Mouse (Mus musculus): ENCODE data around the gene Jph4. TPM values are rescaled to one million over a fixed set of nuclear protein-coding genes. Genes with fewer than 3 reads are reported as not detected.

Gene Jph4
- total RNA-seq (2014; fragmentation: Nextera tagmentation) (not detected in 2 replicates), total RNA-seq (2017) (0.06 and 0.11 TPM in 2 replicates), polyA plus RNA-seq (2012) (not detected in 2 replicates)

DNA sequence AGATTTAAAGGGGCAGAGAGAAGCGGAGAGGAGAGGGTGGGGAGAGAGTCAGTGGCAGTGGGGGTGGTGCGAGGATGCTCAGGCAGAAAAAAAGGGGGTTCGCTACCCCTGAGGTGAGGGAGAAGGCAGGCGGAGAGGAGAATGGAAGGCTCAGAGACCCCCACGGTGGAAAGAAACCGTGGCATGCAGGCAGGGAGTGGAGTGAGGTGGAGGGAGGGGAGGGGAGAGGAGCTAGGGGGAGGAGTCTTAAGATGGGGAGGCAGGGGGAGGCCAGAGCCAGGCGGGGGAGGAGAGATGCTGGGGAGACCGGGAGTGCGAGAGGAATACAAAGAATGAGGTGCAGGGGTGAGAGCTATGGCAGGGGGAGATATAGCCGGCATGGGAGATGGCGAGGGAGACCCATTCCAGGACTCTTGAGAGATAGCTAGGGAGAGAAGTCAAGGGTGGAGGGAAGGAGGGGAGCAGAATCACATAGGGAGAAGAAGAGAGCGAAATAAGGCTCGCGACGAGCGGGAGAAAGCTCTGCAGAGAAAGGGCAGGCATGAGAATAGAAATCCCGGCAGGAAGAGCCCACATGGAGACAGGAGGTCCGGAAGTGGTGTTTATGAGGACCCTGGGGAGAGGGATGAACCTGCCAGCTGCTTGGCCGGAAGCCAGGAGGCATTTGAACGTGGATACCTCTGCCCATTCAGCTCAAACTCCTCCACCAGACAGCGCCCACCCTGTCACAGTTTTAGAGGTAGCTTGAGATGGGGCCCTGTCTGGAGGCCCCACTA is at the start of gene Jph4:
TSS of gene Jph4 (minus strand) at position 511 of the 776 bp plus-strand sequence.
- peaks cover 58% of the 10 kb centered on the region for H3K27me3 ChIP-seq (ENCODE audit: insufficient read depth, low read length)
- TF ChIP-seq CTCF (IDR thresholded peaks at IDR 0.05; ENCODE audit: low read depth, low read length) (no peak), GATA1 (IDR thresholded peaks at IDR 0.05; ENCODE audit: borderline replicate concordance, low read length) (no peak), TAL1 (conservative IDR thresholded peaks at IDR 0.05; ENCODE audit: low read depth, low read length) (no peak), POLR2AphosphoS5 (IDR thresholded peaks at IDR 0.05; ENCODE audit: insufficient replicate concordance, low read depth, low read length) (no peak), GATA2 (IDR thresholded peaks at IDR 0.05; ENCODE audit: borderline replicate concordance, low read depth, low read length) (no peak)

GRCm38 (mm10) chr14:55164172-55164806 is 47.6 kb upstream of the Jph4 start:
- no peaks in the 10 kb centered on the region for H3K4me1 ChIP-seq (ENCODE audit: insufficient read depth, low read depth, low read length)
- H3K4me3 ChIP-seq (ENCODE audit: low read depth, low read length), result no peak overlapping the region
- H3K9me3 ChIP-seq (replicated peaks), result no peaks in the 10 kb centered on the region
- TF ChIP-seq TAL1 (conservative IDR thresholded peaks at IDR 0.05; ENCODE audit: low read depth, low read length) (no peak), POLR2AphosphoS5 (IDR thresholded peaks at IDR 0.05; ENCODE audit: insufficient replicate concordance, low read depth, low read length) (no peak), CTCF (IDR thresholded peaks at IDR 0.05; ENCODE audit: low read depth, low read length) (no peak), GATA1 (IDR thresholded peaks at IDR 0.05; ENCODE audit: borderline replicate concordance, low read length) (no peak), GATA2 (IDR thresholded peaks at IDR 0.05; ENCODE audit: borderline replicate concordance, low read depth, low read length) (no peak)
- peaks cover 21% of the 10 kb centered on the region for H3K27me3 ChIP-seq (ENCODE audit: insufficient read depth, low read length)
- ATAC-seq (ENCODE audit: extremely low read depth, insufficient number of reproducible peaks, low FRiP score, poor library complexity, severe bottlenecking) (no peak), DNase-seq (ENCODE audit: low spot score) (no peak)
- no peaks in the 10 kb centered on the region for H3K36me3 ChIP-seq (replicated peaks)

More for the DNA sequence above, at the start of gene Jph4:
- H3K4me3 ChIP-seq (ENCODE audit: low read depth, low read length), result no peak within 1 kb of the TSS
- H3K36me3 ChIP-seq (replicated peaks), result no peaks in the 10 kb centered on the region
- H3K9me3 ChIP-seq (replicated peaks), result peaks cover 3% of the 10 kb centered on the region; the same call in 1 of the 2 replicates
- ATAC-seq (ENCODE audit: extremely low read depth, insufficient number of reproducible peaks, low FRiP score, poor library complexity, severe bottlenecking), result no peak
- DNase-seq (ENCODE audit: low spot score), result no peak
- H3K4me1 ChIP-seq (ENCODE audit: insufficient read depth, low read depth, low read length), result no peaks in the 10 kb centered on the region; the same call in 1 of the 2 replicates

- Histone ChIP-seq H3K9me3 (replicated peaks) (no peaks in the 10 kb centered on the region), H3K4me3 (ENCODE audit: low read depth, low read length) (no peak overlapping the region), H3K4me1 (ENCODE audit: insufficient read depth, low read depth, low read length) (no peaks in the 10 kb centered on the region), H3K36me3 (replicated peaks) (no peaks in the 10 kb centered on the region), H3K27me3 (ENCODE audit: insufficient read depth, low read length) (peaks cover 18% of the 10 kb centered on the region)
- ATAC-seq (ENCODE audit: extremely low read depth, insufficient number of reproducible peaks, low FRiP score, poor library complexity, severe bottlenecking), result no peak
- no peak for TF ChIP-seq POLR2AphosphoS5 (IDR thresholded peaks at IDR 0.05; ENCODE audit: insufficient replicate concordance, low read depth, low read length)
- no peak for TF ChIP-seq GATA1 (IDR thresholded peaks at IDR 0.05; ENCODE audit: borderline replicate concordance, low read length)
- TF ChIP-seq GATA2 (IDR thresholded peaks at IDR 0.05; ENCODE audit: borderline replicate concordance, low read depth, low read length), result no peak
- TF ChIP-seq TAL1 (conservative IDR thresholded peaks at IDR 0.05; ENCODE audit: low read depth, low read length), result no peak
- no peak for DNase-seq (ENCODE audit: low spot score)
Measured at GRCm38 (mm10) chr14:55162168-55162567, 45.4 kb upstream of the Jph4 start.

- no peak for TF ChIP-seq GATA1 (IDR thresholded peaks at IDR 0.05; ENCODE audit: borderline replicate concordance, low read length)
- TF ChIP-seq CTCF (IDR thresholded peaks at IDR 0.05; ENCODE audit: low read depth, low read length), result peak; percentile 33; the same call in 1 of the 2 replicates
- no peak for TF ChIP-seq POLR2AphosphoS5 (IDR thresholded peaks at IDR 0.05; ENCODE audit: insufficient replicate concordance, low read depth, low read length)
- no peak for TF ChIP-seq GATA2 (IDR thresholded peaks at IDR 0.05; ENCODE audit: borderline replicate concordance, low read depth, low read length)
- no peak for TF ChIP-seq TAL1 (conservative IDR thresholded peaks at IDR 0.05; ENCODE audit: low read depth, low read length)
- peaks cover 18% of the 10 kb centered on the region for H3K27me3 ChIP-seq (ENCODE audit: insufficient read depth, low read length)
- H3K36me3 ChIP-seq (replicated peaks), result no peaks in the 10 kb centered on the region
- DNase-seq (ENCODE audit: low spot score), result peak; percentile 54
- H3K9me3 ChIP-seq (replicated peaks), result no peaks in the 10 kb centered on the region
- no peak for ATAC-seq (ENCODE audit: extremely low read depth, insufficient number of reproducible peaks, low FRiP score, poor library complexity, severe bottlenecking)
- no peaks in the 10 kb centered on the region for H3K4me1 ChIP-seq (ENCODE audit: insufficient read depth, low read depth, low read length)
- H3K4me3 ChIP-seq (ENCODE audit: low read depth, low read length), result no peak overlapping the region
Measured at GRCm38 (mm10) chr14:55161098-55161634, 44.4 kb upstream of the Jph4 start.

DNA sequence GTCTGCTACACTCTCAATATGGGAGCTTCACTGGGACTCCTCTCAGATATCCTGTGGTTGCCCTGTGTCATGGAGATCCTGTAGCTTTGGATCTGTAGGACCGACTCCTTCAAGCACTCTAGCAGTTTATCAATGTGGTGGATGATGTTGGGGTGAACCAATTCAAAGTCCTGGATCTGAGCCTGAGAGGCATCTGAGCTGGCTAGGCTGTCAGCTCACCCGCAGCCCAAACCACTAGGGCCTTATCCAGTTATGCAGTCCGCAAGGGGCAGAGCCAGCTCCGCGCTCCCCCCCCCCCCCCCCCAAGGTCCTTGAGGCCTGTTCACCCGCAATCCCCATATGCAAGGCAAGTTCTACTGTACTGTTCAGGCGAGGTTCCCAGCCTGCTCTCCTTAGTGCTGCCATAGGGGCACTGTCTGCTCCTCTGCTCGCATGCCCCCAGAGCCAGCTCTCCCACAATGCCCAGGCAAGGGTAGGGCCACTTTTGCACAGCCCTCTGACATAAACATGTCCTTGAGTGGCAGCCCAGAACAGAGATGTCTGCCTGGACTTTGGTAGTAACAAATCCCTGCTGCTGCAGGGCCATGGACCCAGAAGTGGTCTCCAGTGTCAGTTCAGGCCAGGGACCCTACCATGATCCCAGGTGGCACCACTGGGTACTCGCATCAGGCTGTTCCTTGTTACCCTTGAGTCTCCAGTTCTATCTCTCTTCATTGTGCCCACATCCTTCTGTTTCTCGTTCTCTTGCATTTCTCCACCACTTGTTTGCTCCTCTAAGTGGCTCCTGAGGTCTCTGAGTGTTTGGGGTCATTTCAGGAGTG is 43.7 kb upstream of the Jph4 start:
- no peak for DNase-seq (ENCODE audit: low spot score)
- no peaks in the 10 kb centered on the region for H3K36me3 ChIP-seq (replicated peaks)
- H3K9me3 ChIP-seq (replicated peaks), result no peaks in the 10 kb centered on the region
- TF ChIP-seq GATA2 (IDR thresholded peaks at IDR 0.05; ENCODE audit: borderline replicate concordance, low read depth, low read length) (no peak), CTCF (IDR thresholded peaks at IDR 0.05; ENCODE audit: low read depth, low read length) (no peak)
- no peak overlapping the region for H3K4me3 ChIP-seq (ENCODE audit: low read depth, low read length)
- H3K4me1 ChIP-seq (ENCODE audit: insufficient read depth, low read depth, low read length), result no peaks in the 10 kb centered on the region
- H3K27me3 ChIP-seq (ENCODE audit: insufficient read depth, low read length), result peaks cover 18% of the 10 kb centered on the region
- ATAC-seq (ENCODE audit: extremely low read depth, insufficient number of reproducible peaks, low FRiP score, poor library complexity, severe bottlenecking), result no peak

Measured in G1E (cell line).